Mouse (Mus musculus) forebrain, embryonic 15.5 days (tissue): ENCODE results near the gene Ypel3. TPM values are rescaled to one million over a fixed set of nuclear protein-coding genes. Genes with fewer than 3 reads are reported as not detected.

Experiments used
- ATAC-seq: fragments of 200-750 bp; cut with Nextera tagmentation; replicated peaks from 2 replicates; pipeline ENCODE4 v1.8.0; 2017; ENCODE audit warnings: mild to moderate bottlenecking, moderate TSS enrichment, moderate library complexity
- H3K27ac ChIP-seq: fragments of 300-500 bp; sonication (generic); replicated peaks from 2 replicates; pipeline ENCODE4 v1.5.1; 2015; ENCODE audit warnings: mild to moderate bottlenecking, inconsistent platforms
- H3K27me3 ChIP-seq: fragments of 300-500 bp; sonication (generic); 2 replicates; pipeline ENCODE4 v1.6.1; 2015; ENCODE audit warnings: inconsistent platforms
- H3K36me3 ChIP-seq: fragments of 300-500 bp; sonication (generic); 2 replicates; pipeline ENCODE4 v1.6.1; 2015; ENCODE audit warnings: mild to moderate bottlenecking, inconsistent platforms
- H3K4me1 ChIP-seq: fragments of 300-500 bp; sonication (generic); 2 replicates; pipeline ENCODE4 v1.6.1; 2015; ENCODE audit warnings: inconsistent platforms
- H3K4me2 ChIP-seq: fragments of 300-500 bp; sonication (generic); replicated peaks from 2 replicates; pipeline ENCODE4 v1.6.1; 2015; ENCODE audit warnings: mild to moderate bottlenecking, inconsistent platforms
- H3K4me3 ChIP-seq: fragments of 300-500 bp; sonication (generic); 2 replicates; pipeline ENCODE4 v1.5.1; 2015; ENCODE audit warnings: mild to moderate bottlenecking, inconsistent platforms
- H3K9ac ChIP-seq: fragments of 300-500 bp; sonication (generic); replicated peaks from 2 replicates; pipeline ENCODE4 v1.6.1; 2015; ENCODE audit warnings: mild to moderate bottlenecking, inconsistent platforms
- H3K9me3 ChIP-seq: fragments of 300-500 bp; sonication (generic); 2 replicates; pipeline ENCODE4 v1.6.1; 2016; ENCODE audit warnings: inconsistent platforms
- WGBS: fragments of 180-500 bp; shearing (Covaris S2); methylation state at CpG from one replicate; pipeline ENCODE4 v1.1.7; 2015; ENCODE audit warnings: mixed read lengths; 5-methylcytosine and 5-hydroxymethylcytosine counted together
- polyA plus RNA-seq: library from polyadenylated mRNA; unstranded; fragments of >200 nt; fragmentation: Nextera tagmentation; extraction: Ambion mirVana; gene quantifications from 2 replicates; pipeline ENCODE4 v1.2.1, GENCODE M21; 2015

Ypel3 gene
- polyA plus RNA-seq, 1 experiment from 2014 or later = 207 TPM

DNA sequence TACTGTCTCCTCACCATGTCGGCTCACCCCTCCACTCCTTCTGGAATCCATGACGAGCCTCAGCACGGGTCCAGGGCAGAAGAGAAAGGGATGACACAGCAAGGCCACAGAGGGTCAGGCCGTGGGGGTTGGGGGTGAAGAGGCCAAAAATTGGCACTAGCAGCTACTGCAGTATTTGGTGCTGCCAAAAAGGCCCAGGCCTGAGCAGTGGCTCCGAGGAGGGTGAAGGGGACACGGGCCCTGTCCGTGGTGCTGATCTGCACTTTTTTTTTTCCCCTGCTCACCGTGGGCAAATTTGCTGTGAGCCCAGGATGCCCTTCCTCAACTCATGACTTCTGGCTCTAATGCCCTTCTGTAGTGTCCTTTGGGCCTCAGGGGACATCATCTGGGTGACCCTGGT is 48.6 kb downstream of the Ypel3 start:
- Histone ChIP-seq H3K9ac (no peak overlapping the region), H3K36me3 (no peaks in the 10 kb centered on the region; the same call in 1 of the 2 replicates), H3K27ac (no peak overlapping the region), H3K9me3 (no peaks in the 10 kb centered on the region), H3K27me3 (no peaks in the 10 kb centered on the region), H3K4me2 (peak overlapping the region; percentile 72; the same call in 1 of the 2 replicates), H3K4me1 (peaks cover 35% of the 10 kb centered on the region), H3K4me3 (no peak overlapping the region)
- no peak for ATAC-seq
- 25% methylated on average over 8 of the region's 8 CpGs for whole genome bisulfite sequencing

DNA sequence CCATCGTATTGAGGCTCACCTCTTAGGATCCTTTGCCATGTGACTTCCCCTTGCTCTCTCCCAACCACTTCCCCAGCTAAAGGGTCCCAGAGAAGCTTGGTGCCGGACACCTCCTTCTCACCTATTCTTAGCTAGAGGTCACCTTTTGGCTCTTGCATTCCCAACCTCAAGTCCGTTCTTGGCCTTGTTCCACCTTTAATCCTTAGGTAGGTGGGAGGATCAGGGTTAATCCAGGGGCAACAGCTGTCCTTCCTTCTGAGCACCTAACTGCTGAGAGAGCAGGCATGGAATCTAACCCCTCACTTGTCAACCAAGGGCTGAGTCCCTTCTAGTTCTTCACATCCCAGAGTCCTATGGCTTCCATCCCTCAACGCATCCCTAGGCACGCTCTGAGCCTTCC is 49.2 kb downstream of the Ypel3 start:
- Histone ChIP-seq H3K36me3 (no peaks in the 10 kb centered on the region; the same call in 1 of the 2 replicates), H3K4me1 (peaks cover 35% of the 10 kb centered on the region), H3K27me3 (no peaks in the 10 kb centered on the region), H3K9ac (no peak overlapping the region), H3K4me3 (no peak overlapping the region), H3K27ac (no peak overlapping the region), H3K4me2 (no peak overlapping the region), H3K9me3 (no peaks in the 10 kb centered on the region)
- ATAC-seq = no peak
- 81% methylated on average over 5 of the region's 5 CpGs for WGBS

Other genes with a start within 250 kb of the Ypel3 start
- gene Eif3c, start 210.5 kb upstream of the Ypel3 start, polyA plus RNA-seq = 196 TPM in 2 replicates
- gene Apobr, start 192.0 kb upstream of the Ypel3 start, polyA plus RNA-seq = 0.25 and 0.32 TPM in 2 replicates
- gene Cln3, start 191.1 kb upstream of the Ypel3 start, polyA plus RNA-seq = 31.7 and 34.3 TPM in 2 replicates
- not detected in 2 replicates for gene Il27, start 182.0 kb upstream of the Ypel3 start, polyA plus RNA-seq
- 4.9 and 5.9 TPM in 2 replicates for gene Nupr1, start 146.1 kb upstream of the Ypel3 start, polyA plus RNA-seq
- gene Sgf29, start 127.6 kb upstream of the Ypel3 start, polyA plus RNA-seq = 54.7 and 55.4 TPM in 2 replicates
- 2.8 TPM in 2 replicates for gene Sult1a1, start 100.5 kb upstream of the Ypel3 start, polyA plus RNA-seq
- 141 and 158 TPM in 2 replicates for gene Bola2, start 81.6 kb upstream of the Ypel3 start, polyA plus RNA-seq
- gene Slx1b, start 81.2 kb upstream of the Ypel3 start, polyA plus RNA-seq = 17.5 and 18.0 TPM in 2 replicates
- gene Coro1a, start 69.2 kb upstream of the Ypel3 start, polyA plus RNA-seq = 99.8 and 108 TPM in 2 replicates
- 101 and 102 TPM in 2 replicates for gene Mapk3, start 17.4 kb upstream of the Ypel3 start, polyA plus RNA-seq
- gene Gdpd3, start 10.6 kb upstream of the Ypel3 start, polyA plus RNA-seq = 1.5 and 1.7 TPM in 2 replicates
- gene Tbx6, start 4.5 kb downstream of the Ypel3 start, polyA plus RNA-seq = 0.41 and 0.65 TPM in 2 replicates
- 215 TPM in 2 replicates for gene Ppp4c, start 15.5 kb downstream of the Ypel3 start, polyA plus RNA-seq
- gene Fam57b, start 20.7 kb downstream of the Ypel3 start, polyA plus RNA-seq = 35.1 and 38.1 TPM in 2 replicates
- not detected in 2 replicates for gene 4930451I11Rik, start 54.7 kb downstream of the Ypel3 start, polyA plus RNA-seq
- 9.0 and 9.1 TPM in 2 replicates for gene Doc2a, start 70.5 kb downstream of the Ypel3 start, polyA plus RNA-seq
- 30.7 and 31.8 TPM in 2 replicates for gene Hirip3, start 85.0 kb downstream of the Ypel3 start, polyA plus RNA-seq
- 86.2 and 98.8 TPM in 2 replicates for gene Ino80e, start 85.4 kb downstream of the Ypel3 start, polyA plus RNA-seq
- 54.1 and 56.8 TPM in 2 replicates for gene Taok2, start 107.7 kb downstream of the Ypel3 start, polyA plus RNA-seq
- 36.2 and 38.6 TPM in 2 replicates for gene Tmem219, start 146.0 kb downstream of the Ypel3 start, polyA plus RNA-seq
- gene Kctd13, start 151.9 kb downstream of the Ypel3 start, polyA plus RNA-seq = 132 and 136 TPM in 2 replicates
- gene Asphd1, start 172.6 kb downstream of the Ypel3 start, polyA plus RNA-seq = 5.6 and 6.9 TPM in 2 replicates
- gene Sez6l2, start 173.6 kb downstream of the Ypel3 start, polyA plus RNA-seq = 25.5 and 32.0 TPM in 2 replicates
- 104 and 105 TPM in 2 replicates for gene Cdipt, start 199.0 kb downstream of the Ypel3 start, polyA plus RNA-seq
- 0.56 and 0.88 TPM in 2 replicates for gene Cdiptos, start 199.1 kb downstream of the Ypel3 start, polyA plus RNA-seq
- gene Mvp, start 237.7 kb downstream of the Ypel3 start, polyA plus RNA-seq = 3.0 and 3.5 TPM in 2 replicates
- not detected in 2 replicates for gene Pagr1b, start 239.5 kb downstream of the Ypel3 start, polyA plus RNA-seq
- 32.2 and 40.4 TPM in 2 replicates for gene Pagr1a, start 240.4 kb downstream of the Ypel3 start, polyA plus RNA-seq
- 67.9 and 75.6 TPM in 2 replicates for gene Gm42742, start 244.1 kb downstream of the Ypel3 start, polyA plus RNA-seq
- 18.0 and 19.8 TPM in 2 replicates for gene Prrt2, start 244.3 kb downstream of the Ypel3 start, polyA plus RNA-seq